Mouse (Mus musculus) lung, embryonic 14.5 days (tissue): Measurements from ENCODE around the gene Rspo1. TPM values are rescaled to one million over a fixed set of nuclear protein-coding genes. Genes with fewer than 3 reads are reported as not detected.

Source experiments
- ATAC-seq: fragments of 200-750 bp; cut with Nextera tagmentation; 2 replicates; pipeline ENCODE4 v1.8.0; 2017; ENCODE audit warnings: mild to moderate bottlenecking, moderate TSS enrichment, moderate library complexity; ENCODE audit not compliant: insufficient read depth
- DNase-seq: peaks from one replicate; pipeline ENCODE4 v3.0.0-alpha.2; 2015
- H3K27ac ChIP-seq: fragments of 300-500 bp; sonication (generic); 2 replicates; pipeline ENCODE4 v1.5.1; 2014; ENCODE audit warnings: low read depth, mild to moderate bottlenecking, moderate library complexity
- H3K27me3 ChIP-seq: fragments of 300-500 bp; sonication (generic); 2 replicates; pipeline ENCODE4 v1.6.1; 2014; ENCODE audit warnings: low read length, control low read depth; ENCODE audit not compliant: insufficient read depth
- H3K36me3 ChIP-seq: fragments of 300-500 bp; sonication (generic); 2 replicates; pipeline ENCODE4 v1.6.1; 2014; ENCODE audit warnings: control low read depth; ENCODE audit not compliant: insufficient read depth
- H3K4me1 ChIP-seq: fragments of 300-500 bp; sonication (generic); 2 replicates; pipeline ENCODE4 v1.6.1; 2014; ENCODE audit warnings: antibody characterized with exemption, control low read depth; ENCODE audit not compliant: insufficient read depth
- H3K4me2 ChIP-seq: fragments of 300-500 bp; sonication (generic); 2 replicates; pipeline ENCODE4 v1.6.1; 2014; ENCODE audit warnings: mild to moderate bottlenecking
- H3K4me3 ChIP-seq: fragments of 300-500 bp; sonication (generic); 2 replicates; pipeline ENCODE4 v1.5.1; 2014; ENCODE audit warnings: low read depth, low read length
- H3K9ac ChIP-seq: fragments of 300-500 bp; sonication (generic); 2 replicates; pipeline ENCODE4 v1.6.1; 2014
- H3K9me3 ChIP-seq: fragments of 300-500 bp; sonication (generic); 2 replicates; pipeline ENCODE4 v1.6.1; 2016; ENCODE audit warnings: low read depth, low read length, control low read depth
- CTCF ChIP-seq: IDR thresholded peaks from 2 replicates; pipeline ENCODE4 v1.5.1; 2016; ENCODE audit warnings: antibody characterized with exemption, low read depth
- WGBS: fragments of 180-500 bp; shearing (Covaris S2); extraction: QIAGEN DNeasy Blood & Tissue Kit; methylation state at CpG from one replicate; pipeline ENCODE4 v1.1.7; 2014; 5-methylcytosine and 5-hydroxymethylcytosine counted together
- polyA plus RNA-seq: library from polyadenylated mRNA; unstranded; fragments of >200 nt; fragmentation: Nextera tagmentation; extraction: Ambion mirVana; gene quantifications from 2 replicates; pipeline ENCODE4 v1.2.1, GENCODE M21; 2014

Gene Rspo1
- polyA plus RNA-seq, 1 experiment from 2014 or later, result 16.0 TPM

DNA sequence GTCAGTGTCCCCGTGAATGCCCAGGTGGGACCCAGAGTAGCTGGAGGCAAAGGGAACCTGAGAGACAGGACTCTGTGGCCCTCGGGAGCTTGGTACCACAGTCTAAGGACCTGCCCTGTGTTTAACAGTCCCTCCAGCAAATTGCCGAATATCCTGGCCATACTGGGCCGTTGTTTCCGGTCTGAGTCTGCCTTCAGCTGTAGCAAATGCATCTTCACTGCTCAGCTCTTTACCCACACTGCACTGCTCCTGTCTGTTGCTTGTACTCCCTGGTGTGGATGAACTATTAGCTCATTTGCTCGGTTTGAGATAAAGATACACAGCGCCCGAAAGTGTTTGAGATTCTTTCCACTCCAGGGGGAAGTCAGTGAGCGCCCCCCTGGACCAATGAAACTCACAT is 2.2 kb downstream of the Rspo1 start:
- Histone ChIP-seq H3K9me3 (no peaks in the 10 kb centered on the region), H3K4me3 (no peak overlapping the region), H3K9ac (no peak overlapping the region), H3K4me2 (peak overlapping the region; percentile 70), H3K4me1 (peaks cover 33% of the 10 kb centered on the region; the same call in 1 of the 2 replicates), H3K27me3 (peaks cover 55% of the 10 kb centered on the region), H3K36me3 (no peaks in the 10 kb centered on the region), H3K27ac (no peak overlapping the region; the same call in 1 of the 2 replicates)
- DNase-seq (peak; percentile 56), ATAC-seq (no peak)
- WGBS, result 11% methylated on average over 9 of the region's 9 CpGs
- no peak for TF ChIP-seq CTCF

- Histone ChIP-seq H3K27me3 (peaks cover 41% of the 10 kb centered on the region), H3K4me3 (no peak overlapping the region), H3K4me1 (peaks cover 33% of the 10 kb centered on the region; the same call in 1 of the 2 replicates), H3K9ac (no peak overlapping the region), H3K27ac (peak overlapping the region; percentile 32; the same call in 1 of the 2 replicates), H3K9me3 (no peaks in the 10 kb centered on the region), H3K4me2 (peak overlapping the region; percentile 49), H3K36me3 (no peaks in the 10 kb centered on the region)
- DNase-seq (peak; percentile 67), ATAC-seq (peak; percentile 42; the same call in 1 of the 2 replicates)
- 3% methylated on average over 20 of the region's 20 CpGs for WGBS
- TF ChIP-seq CTCF, result no peak
Observed at GRCm38 (mm10) chr4:124989787-124990253, 3.6 kb downstream of the Rspo1 start.

DNA sequence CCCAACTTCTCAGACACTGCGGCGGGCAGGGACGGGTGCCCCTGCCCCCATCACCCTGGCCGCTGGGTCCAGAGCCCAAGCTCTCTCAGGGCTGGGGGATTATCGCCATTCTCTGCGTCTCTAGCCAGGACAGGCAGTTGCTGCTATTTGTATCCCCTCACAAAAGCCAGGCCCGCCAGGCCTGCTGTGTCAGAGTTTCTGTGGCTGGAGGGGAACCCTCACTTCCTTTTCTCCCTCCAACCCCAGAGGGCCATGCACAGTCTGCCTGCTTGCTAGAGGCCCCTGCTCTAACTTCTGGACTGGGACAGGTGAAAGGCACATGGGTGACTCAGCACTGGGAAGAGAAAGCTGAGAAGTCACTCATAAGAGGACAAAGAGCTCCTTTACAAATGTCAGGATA is 4.1 kb downstream of the Rspo1 start:
- peaks cover 32% of the 10 kb centered on the region; the same call in 1 of the 2 replicates for H3K4me1 ChIP-seq
- H3K27ac ChIP-seq, result peak overlapping the region; percentile 32; the same call in 1 of the 2 replicates
- WGBS, result 7% methylated on average over 7 of the region's 7 CpGs
- H3K4me3 ChIP-seq, result no peak overlapping the region
- peak; percentile 4 for DNase-seq
- H3K4me2 ChIP-seq, result peak overlapping the region; percentile 49
- H3K9ac ChIP-seq, result no peak overlapping the region
- no peaks in the 10 kb centered on the region for H3K36me3 ChIP-seq
- no peak for ATAC-seq
- TF ChIP-seq CTCF, result no peak
- no peaks in the 10 kb centered on the region for H3K9me3 ChIP-seq
- H3K27me3 ChIP-seq, result peaks cover 37% of the 10 kb centered on the region

- Histone ChIP-seq H3K4me2 (no peak overlapping the region), H3K9me3 (no peaks in the 10 kb centered on the region), H3K36me3 (no peaks in the 10 kb centered on the region), H3K4me1 (no peaks in the 10 kb centered on the region), H3K9ac (no peak overlapping the region), H3K4me3 (no peak overlapping the region), H3K27ac (no peak overlapping the region), H3K27me3 (no peaks in the 10 kb centered on the region)
- 84% methylated on average over 10 of the region's 10 CpGs for WGBS
- TF ChIP-seq CTCF, result no peak
- peak; percentile 4 for DNase-seq
- ATAC-seq, result no peak
Observed at GRCm38 (mm10) chr4:124997479-124998147, 11.4 kb downstream of the Rspo1 start.

DNA sequence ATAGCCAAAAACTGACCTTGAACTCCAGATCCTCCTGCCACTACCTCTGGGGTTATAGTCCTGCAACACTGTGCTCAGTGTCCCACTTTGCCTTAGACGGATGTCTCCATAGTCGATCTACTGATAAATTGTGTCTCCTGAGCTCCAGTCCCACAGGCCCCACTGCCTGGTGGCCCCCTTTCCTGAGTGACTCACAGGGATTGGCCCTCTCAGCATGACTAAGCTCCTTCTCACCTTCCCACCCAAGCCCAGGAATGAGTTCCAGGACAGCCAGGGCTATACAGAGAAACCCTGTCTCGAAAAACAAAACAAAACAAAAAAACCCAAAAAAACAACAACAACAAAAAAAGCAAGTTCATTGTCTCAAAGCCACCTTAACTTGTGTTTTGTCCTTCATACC is 13.3 kb downstream of the Rspo1 start:
- Histone ChIP-seq H3K9ac (no peak overlapping the region), H3K9me3 (no peaks in the 10 kb centered on the region), H3K4me3 (no peak overlapping the region), H3K27ac (no peak overlapping the region), H3K36me3 (no peaks in the 10 kb centered on the region), H3K4me2 (no peak overlapping the region), H3K4me1 (no peaks in the 10 kb centered on the region), H3K27me3 (no peaks in the 10 kb centered on the region)
- ATAC-seq (no peak), DNase-seq (no peak)
- TF ChIP-seq CTCF, result no peak
- WGBS, result 88% methylated on average over 3 of the region's 3 CpGs

GRCm38 (mm10) chr4:125002978-125003377 is 16.7 kb downstream of the Rspo1 start:
- 37% methylated on average over 8 of the region's 8 CpGs for WGBS
- Histone ChIP-seq H3K27ac (no peak overlapping the region), H3K4me2 (no peak overlapping the region), H3K4me1 (no peaks in the 10 kb centered on the region), H3K9ac (no peak overlapping the region), H3K4me3 (no peak overlapping the region), H3K9me3 (no peaks in the 10 kb centered on the region), H3K36me3 (no peaks in the 10 kb centered on the region), H3K27me3 (no peaks in the 10 kb centered on the region)
- no peak for DNase-seq
- ATAC-seq, result no peak
- no peak for TF ChIP-seq CTCF

DNA sequence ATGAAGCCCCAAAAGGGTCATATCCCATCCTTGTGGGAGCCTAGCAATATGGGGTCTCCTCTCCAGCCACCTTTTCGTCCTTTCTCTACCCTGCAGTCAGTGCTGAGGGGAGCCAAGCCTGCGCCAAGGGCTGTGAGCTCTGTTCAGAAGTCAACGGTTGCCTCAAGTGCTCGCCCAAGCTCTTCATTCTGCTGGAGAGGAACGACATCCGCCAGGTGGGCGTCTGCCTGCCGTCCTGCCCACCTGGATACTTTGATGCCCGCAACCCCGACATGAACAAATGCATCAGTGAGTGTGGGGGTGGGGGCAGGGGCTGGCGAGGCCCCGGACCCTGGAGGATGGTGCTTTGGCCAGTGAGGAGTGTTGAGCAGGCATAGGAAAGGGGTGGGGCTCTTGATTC is 18.7 kb downstream of the Rspo1 start:
- DNase-seq (no peak), ATAC-seq (no peak)
- no peaks in the 10 kb centered on the region for H3K36me3 ChIP-seq
- 47% methylated on average over 12 of the region's 12 CpGs for WGBS
- no peaks in the 10 kb centered on the region for H3K9me3 ChIP-seq
- H3K4me3 ChIP-seq, result no peak overlapping the region
- no peaks in the 10 kb centered on the region for H3K27me3 ChIP-seq
- TF ChIP-seq CTCF, result no peak
- no peak overlapping the region for H3K27ac ChIP-seq
- H3K4me2 ChIP-seq, result no peak overlapping the region
- no peaks in the 10 kb centered on the region for H3K4me1 ChIP-seq
- no peak overlapping the region for H3K9ac ChIP-seq
